ENCODE assay signal across 12 mouse cellular contexts in genomic region chr1:182465978-182466377, GRCm38 (mm10). TPM values are rescaled to one million over a fixed set of nuclear protein-coding genes. Genes with fewer than 3 reads are reported as not detected.
DNase-seq lines count a peak whose midpoint lies in the region; ATAC-seq and TF ChIP-seq lines count a peak whose summit lies in the region.
"Had no signal": no experiment of that assay in that cellular context is flagged by ENCODE, and none has a peak within 500 bp of the region (broad histone marks: within the 10 kb centered on the region; RNA-seq: fewer than 3 reads in every experiment).

No protein-coding gene starts in this region.

- no peak for DNase-seq in cerebellum, adult 2 months
- DNase-seq in cerebellum, adult 9-10 months = no peak
- DNase-seq in spleen, postnatal 14 days (ENCODE audit: low spot score in 2 of 2) = no peak
- DNase-seq: B cell, adult 2 months; heart, adult 18-20 months; spleen, adult 18-20 months had no signal

- H3K9ac ChIP-seq in intestine, postnatal 0 days (ENCODE audit: low read depth, low read length) = no peak overlapping the region
- no peak overlapping the region for H3K9ac ChIP-seq in intestine, embryonic 15.5 days
- no peak overlapping the region for H3K9ac ChIP-seq in stomach, embryonic 14.5 days (replicated peaks; ENCODE audit: low read depth, low read length)

- WGBS in cerebellum, adult 2 months = 63% methylated on average over 4 of the region's 4 CpGs
- WGBS in intestine, postnatal 0 days = 96% methylated on average over 4 of the region's 4 CpGs
- WGBS in intestine, embryonic 15.5 days = 89% methylated on average over 4 of the region's 4 CpGs
- 91% methylated on average over 4 of the region's 4 CpGs for WGBS in stomach, embryonic 14.5 days

- no peak overlapping the region for H3K4me2 ChIP-seq in intestine, postnatal 0 days (replicated peaks; ENCODE audit: low read depth)
- no peak overlapping the region for H3K4me2 ChIP-seq in intestine, embryonic 15.5 days (replicated peaks)
- no peak overlapping the region for H3K4me2 ChIP-seq in stomach, embryonic 14.5 days (replicated peaks; ENCODE audit: low read depth, low read length)

- no peak overlapping the region for H3K4me3 ChIP-seq in cerebellum, adult 2 months (replicated peaks; ENCODE audit: insufficient read depth, low read depth, low read length)
- H3K4me3 ChIP-seq in intestine, postnatal 0 days (ENCODE audit: low read depth, low read length) = no peak overlapping the region
- no peak overlapping the region for H3K4me3 ChIP-seq in intestine, embryonic 15.5 days (replicated peaks)
- peak overlapping the region; percentile 35 for H3K4me3 ChIP-seq in megakaryocyte, embryonic 14.5 days (replicated peaks)
- H3K4me3 ChIP-seq in stomach, embryonic 14.5 days (ENCODE audit: low read depth, low read length) = no peak overlapping the region

- peaks cover 32% of the 10 kb centered on the region for H3K36me3 ChIP-seq in intestine, postnatal 0 days (ENCODE audit: control insufficient read depth, insufficient read depth)
- peaks cover 16% of the 10 kb centered on the region for H3K36me3 ChIP-seq in intestine, embryonic 15.5 days
- H3K36me3 ChIP-seq in megakaryocyte, embryonic 14.5 days (replicated peaks; ENCODE audit: low read length) = peaks cover 62% of the 10 kb centered on the region
- H3K36me3 ChIP-seq in stomach, embryonic 14.5 days (ENCODE audit: control insufficient read depth, insufficient read depth, low read length) = peaks cover 32% of the 10 kb centered on the region

- H3K4me1 ChIP-seq in cerebellum, adult 2 months (ENCODE audit: control insufficient read depth, insufficient read depth, low read length) = peaks cover 9% of the 10 kb centered on the region
- no peaks in the 10 kb centered on the region for H3K4me1 ChIP-seq in intestine, postnatal 0 days (replicated peaks; ENCODE audit: control insufficient read depth, insufficient read depth, low read length)
- peaks cover 7% of the 10 kb centered on the region; the same call in 1 of the 2 replicates for H3K4me1 ChIP-seq in intestine, embryonic 15.5 days (replicated peaks)
- H3K4me1 ChIP-seq in megakaryocyte, embryonic 14.5 days = peaks cover 9% of the 10 kb centered on the region
- peaks cover 14% of the 10 kb centered on the region for H3K4me1 ChIP-seq in stomach, embryonic 14.5 days (ENCODE audit: control insufficient read depth, insufficient read depth, low read length)

- H3K27me3 ChIP-seq in cerebellum, adult 2 months (ENCODE audit: control insufficient read depth, insufficient read depth, low read length) = no peaks in the 10 kb centered on the region
- no peaks in the 10 kb centered on the region for H3K27me3 ChIP-seq in intestine, postnatal 0 days (replicated peaks; ENCODE audit: control insufficient read depth, insufficient read depth, low read length)
- no peaks in the 10 kb centered on the region for H3K27me3 ChIP-seq in intestine, embryonic 15.5 days (replicated peaks)
- no peaks in the 10 kb centered on the region for H3K27me3 ChIP-seq in megakaryocyte, embryonic 14.5 days (replicated peaks)
- no peaks in the 10 kb centered on the region for H3K27me3 ChIP-seq in stomach, embryonic 14.5 days (ENCODE audit: control insufficient read depth, insufficient read depth, low read length)

- no peak overlapping the region for H3K27ac ChIP-seq in cerebellum, adult 2 months (ENCODE audit: insufficient read depth, low read length)
- no peak overlapping the region for H3K27ac ChIP-seq in intestine, postnatal 0 days (ENCODE audit: low read depth, low read length)
- H3K27ac ChIP-seq in intestine, embryonic 15.5 days = no peak overlapping the region
- peak overlapping the region; percentile 62; the same call in 1 of the 2 replicates for H3K27ac ChIP-seq in stomach, embryonic 14.5 days (ENCODE audit: low read length)

- no peak for ATAC-seq in intestine, postnatal 0 days
- ATAC-seq in intestine, embryonic 15.5 days = no peak
- ATAC-seq in megakaryocyte, adult 5-6 weeks (ENCODE audit: poor library complexity, severe bottlenecking) = no peak
- ATAC-seq in stomach, embryonic 14.5 days (ENCODE audit: insufficient number of reproducible peaks, insufficient read depth, low FRiP score, low read depth) = no peak
- ATAC-seq: inflammation-experienced regulatory T-cells, adult 6 months had no signal

- no peak for TF ChIP-seq POLR2A in cerebellum, adult 2 months (IDR thresholded peaks at IDR 0.05; ENCODE audit: borderline replicate concordance, insufficient read depth, low read length)

- peak; percentile 28; the same call in 1 of the 2 replicates for TF ChIP-seq CTCF in cerebellum, adult 2 months (IDR thresholded peaks at IDR 0.05; ENCODE audit: borderline replicate concordance, insufficient read depth, low read depth, low read length)
- peak; percentile 42 for TF ChIP-seq CTCF in intestine, postnatal 0 days (IDR thresholded peaks at IDR 0.05; ENCODE audit: low read depth)

- no peaks in the 10 kb centered on the region for H3K9me3 ChIP-seq in intestine, postnatal 0 days (ENCODE audit: control insufficient read depth)
- no peaks in the 10 kb centered on the region for H3K9me3 ChIP-seq in intestine, embryonic 15.5 days
- H3K9me3 ChIP-seq in megakaryocyte, embryonic 14.5 days = peaks cover 6% of the 10 kb centered on the region
- no peaks in the 10 kb centered on the region for H3K9me3 ChIP-seq in stomach, embryonic 14.5 days (ENCODE audit: control insufficient read depth, low read depth, low read length)

RNA-seq across cellular contexts. Expression of gene Capn2, which starts 51.4 kb away (rescaled TPM):
- 82.6 and 86.9 TPM in 2 replicates for polyA plus RNA-seq in cerebellum, adult 2 months (2012; rRNA removed)
- polyA plus RNA-seq in intestine, postnatal 0 days (2015; fragmentation: Nextera tagmentation; extraction: Ambion mirVana) = 31.8 and 34.0 TPM in 2 replicates
- polyA plus RNA-seq in intestine, embryonic 15.5 days (2015; fragmentation: Nextera tagmentation; extraction: Ambion mirVana) = 85.5 and 95.1 TPM in 2 replicates
- polyA plus RNA-seq in megakaryocyte, embryonic 14.5 days (2012; ENCODE audit: insufficient read depth, low replicate concordance) = 46.0 and 47.8 TPM in 2 replicates
- total RNA-seq in megakaryocyte, adult 5-6 weeks (2015) = 108 and 122 TPM in 2 replicates
- 174 and 241 TPM in 2 replicates for total RNA-seq in megakaryocyte, adult 5-6 weeks (2017)
- polyA plus RNA-seq in stomach, embryonic 14.5 days (2014; fragmentation: Nextera tagmentation; extraction: Ambion mirVana) = 89.2 and 96.4 TPM in 2 replicates

RNA-seq across cellular contexts. Expression of gene Trp53bp2, which starts 57.0 kb away (rescaled TPM):
- polyA plus RNA-seq in cerebellum, adult 2 months (2012; rRNA removed) = 21.1 and 25.3 TPM in 2 replicates
- polyA plus RNA-seq in intestine, postnatal 0 days (2015; fragmentation: Nextera tagmentation; extraction: Ambion mirVana) = 10.8 and 11.1 TPM in 2 replicates
- polyA plus RNA-seq in intestine, embryonic 15.5 days (2015; fragmentation: Nextera tagmentation; extraction: Ambion mirVana) = 20.3 and 22.6 TPM in 2 replicates
- 1.2 and 1.4 TPM in 2 replicates for polyA plus RNA-seq in megakaryocyte, embryonic 14.5 days (2012; ENCODE audit: insufficient read depth, low replicate concordance)
- 16.4 and 20.1 TPM in 2 replicates for total RNA-seq in megakaryocyte, adult 5-6 weeks (2015)
- 9.0 and 9.4 TPM in 2 replicates for total RNA-seq in megakaryocyte, adult 5-6 weeks (2017)
- 25.9 and 27.3 TPM in 2 replicates for polyA plus RNA-seq in stomach, embryonic 14.5 days (2014; fragmentation: Nextera tagmentation; extraction: Ambion mirVana)
